Mouse (Mus musculus): ENCODE results near the gene Ddi2. TPM values are rescaled to one million over a fixed set of nuclear protein-coding genes. Genes with fewer than 3 reads are reported as not detected.

The Ddi2 gene
- total RNA-seq, 1 experiment, result 48.5 TPM

DNA sequence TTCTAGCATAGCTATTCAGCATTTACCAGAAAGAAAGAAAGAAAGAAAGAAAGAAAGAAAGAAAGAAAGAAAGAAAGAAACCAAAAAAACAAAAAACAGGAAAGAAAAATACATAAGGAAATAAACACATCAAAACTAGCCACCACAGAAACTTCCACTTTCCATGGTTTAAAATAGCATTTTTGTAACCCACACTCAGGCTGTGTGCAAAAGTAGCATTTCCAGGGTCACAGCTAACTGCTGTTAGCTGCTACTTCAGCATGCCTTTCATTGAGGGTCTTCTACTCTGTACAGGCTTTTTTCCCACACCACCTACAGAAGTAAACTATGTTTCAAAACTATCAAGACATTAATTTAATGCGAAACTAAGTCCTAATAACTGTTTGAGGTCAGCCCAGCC is 3.9 kb downstream of the Ddi2 start:
- Histone ChIP-seq H3K27ac (ENCODE audit: insufficient read depth, low read depth, low read length, poor library complexity, severe bottlenecking) (no peak overlapping the region), H3K36me3 (ENCODE audit: control insufficient read depth, insufficient read depth, low read length, poor library complexity, severe bottlenecking) (0 out of 2 replicates have a peak, but pooled peaks cover 5% of the 10 kb centered on the region), H3K9me3 (ENCODE audit: control insufficient read depth, insufficient read depth, low read depth, low read length) (no peaks in the 10 kb centered on the region), H3K4me3 (ENCODE audit: insufficient read depth in 1 of 2, low read depth in 1 of 2, low read length in 2 of 2, poor library complexity in 1 of 2, severe bottlenecking in 1 of 2) (no peak overlapping the region), H3K4me1 (ENCODE audit: control insufficient read depth in 2 of 2, insufficient read depth in 2 of 2, low read length in 2 of 2, poor library complexity in 1 of 2) (peaks cover 4 to 5% of the 10 kb centered on the region in 2 experiments), H3K9ac (ENCODE audit: insufficient read depth, low read depth, low read length, poor library complexity, severe bottlenecking) (no peak overlapping the region)
- DNase-seq (ENCODE audit: low read depth, low spot score), result no peak
- in situ Hi-C loops (cut with MboI; ENCODE audit: low sequenced_read_pairs in 2 of 2, unreplicated experiment in 2 of 2), result no loop called here
- TF ChIP-seq ZC3H11A (IDR thresholded peaks at IDR 0.05; ENCODE audit: borderline replicate concordance, low read depth, low read length) (no peak), MAFK (IDR thresholded peaks at IDR 0.05; ENCODE audit: insufficient read depth, low read depth, low read length) (no peak), ZNF384 (IDR thresholded peaks at IDR 0.05; ENCODE audit: low read depth, low read length) (no peak), HCFC1 (IDR thresholded peaks at IDR 0.05; ENCODE audit: borderline replicate concordance, insufficient read depth, low read length) (no peak), CHD2 (IDR thresholded peaks at IDR 0.05; ENCODE audit: low read depth, low read length) (no peak)

DNA sequence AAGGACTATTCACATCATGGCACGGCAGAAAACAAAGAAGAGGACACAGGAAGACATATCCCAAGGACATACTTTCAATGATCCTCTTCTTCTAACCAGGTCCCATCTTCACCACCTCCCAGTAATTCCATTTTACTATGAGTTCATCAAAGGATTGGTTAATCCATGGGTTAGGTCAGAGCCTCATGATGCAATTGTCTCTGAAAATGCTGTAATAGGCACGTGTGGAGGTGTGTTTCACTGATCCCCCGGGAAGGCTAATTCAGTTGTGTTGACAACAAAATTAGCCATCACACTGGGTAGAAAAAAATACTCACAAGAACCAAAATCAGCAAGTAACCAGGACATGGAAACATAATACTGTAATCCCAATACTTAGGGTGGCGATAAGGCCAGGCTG is 5.6 kb downstream of the Ddi2 start:
- Histone ChIP-seq H3K9ac (ENCODE audit: insufficient read depth, low read depth, low read length, poor library complexity, severe bottlenecking) (no peak overlapping the region), H3K36me3 (ENCODE audit: control insufficient read depth, insufficient read depth, low read length, poor library complexity, severe bottlenecking) (peaks cover 10% of the 10 kb centered on the region; the same call in 1 of the 2 replicates), H3K9me3 (ENCODE audit: control insufficient read depth, insufficient read depth, low read depth, low read length) (no peaks in the 10 kb centered on the region), H3K27ac (ENCODE audit: insufficient read depth, low read depth, low read length, poor library complexity, severe bottlenecking) (no peak overlapping the region), H3K4me3 (ENCODE audit: insufficient read depth in 1 of 2, low read depth in 1 of 2, low read length in 2 of 2, poor library complexity in 1 of 2, severe bottlenecking in 1 of 2) (no peak overlapping the region), H3K4me1 (ENCODE audit: control insufficient read depth in 2 of 2, insufficient read depth in 2 of 2, low read length in 2 of 2, poor library complexity in 1 of 2) (peaks cover 2 to 4% of the 10 kb centered on the region in 2 experiments)
- in situ Hi-C loops (cut with MboI; ENCODE audit: low sequenced_read_pairs in 2 of 2, unreplicated experiment in 2 of 2), result no loop called here
- DNase-seq (ENCODE audit: low read depth, low spot score), result no peak
- TF ChIP-seq HCFC1 (IDR thresholded peaks at IDR 0.05; ENCODE audit: borderline replicate concordance, insufficient read depth, low read length) (no peak), ZC3H11A (IDR thresholded peaks at IDR 0.05; ENCODE audit: borderline replicate concordance, low read depth, low read length) (no peak), ZNF384 (IDR thresholded peaks at IDR 0.05; ENCODE audit: low read depth, low read length) (no peak), MAFK (IDR thresholded peaks at IDR 0.05; ENCODE audit: insufficient read depth, low read depth, low read length) (no peak), CHD2 (IDR thresholded peaks at IDR 0.05; ENCODE audit: low read depth, low read length) (no peak)

DNA sequence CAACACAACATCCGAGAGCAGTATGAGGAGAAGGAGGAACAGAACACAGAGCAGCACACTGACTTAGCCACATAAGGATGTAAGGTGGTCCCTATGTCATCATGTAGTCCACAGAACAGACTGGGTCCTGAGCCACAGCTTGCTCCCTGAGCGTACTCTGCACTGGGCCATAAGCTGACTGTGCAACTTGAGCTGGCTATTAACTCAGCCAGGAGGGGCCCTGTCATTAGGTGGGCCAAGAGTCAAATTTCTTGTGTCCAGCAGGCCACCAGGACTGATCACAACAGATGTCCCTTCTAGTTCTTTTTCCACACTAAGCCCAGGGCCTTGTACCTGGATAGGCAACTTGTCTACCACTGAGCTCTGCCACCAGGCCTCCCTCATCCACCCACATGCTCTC is 8.2 kb downstream of the Ddi2 start:
- H3K9ac ChIP-seq (ENCODE audit: insufficient read depth, low read depth, low read length, poor library complexity, severe bottlenecking), result no peak overlapping the region
- no peaks in the 10 kb centered on the region; a peak in 1 of 4 replicates for H3K4me1 ChIP-seq (ENCODE audit: control insufficient read depth in 2 of 2, insufficient read depth in 2 of 2, low read length in 2 of 2, poor library complexity in 1 of 2)
- H3K27ac ChIP-seq (ENCODE audit: insufficient read depth, low read depth, low read length, poor library complexity, severe bottlenecking), result no peak overlapping the region
- H3K9me3 ChIP-seq (ENCODE audit: control insufficient read depth, insufficient read depth, low read depth, low read length), result no peaks in the 10 kb centered on the region
- TF ChIP-seq MAFK (IDR thresholded peaks at IDR 0.05; ENCODE audit: insufficient read depth, low read depth, low read length) (no peak), ZC3H11A (IDR thresholded peaks at IDR 0.05; ENCODE audit: borderline replicate concordance, low read depth, low read length) (no peak), CHD2 (IDR thresholded peaks at IDR 0.05; ENCODE audit: low read depth, low read length) (no peak), ZNF384 (IDR thresholded peaks at IDR 0.05; ENCODE audit: low read depth, low read length) (no peak), HCFC1 (IDR thresholded peaks at IDR 0.05; ENCODE audit: borderline replicate concordance, insufficient read depth, low read length) (no peak)
- peaks cover 16% of the 10 kb centered on the region; the same call in 1 of the 2 replicates for H3K36me3 ChIP-seq (ENCODE audit: control insufficient read depth, insufficient read depth, low read length, poor library complexity, severe bottlenecking)
- H3K4me3 ChIP-seq (ENCODE audit: insufficient read depth in 1 of 2, low read depth in 1 of 2, low read length in 2 of 2, poor library complexity in 1 of 2, severe bottlenecking in 1 of 2), result no peak overlapping the region
- DNase-seq (ENCODE audit: low read depth, low spot score), result no peak
- in situ Hi-C loops (cut with MboI; ENCODE audit: low sequenced_read_pairs in 2 of 2, unreplicated experiment in 2 of 2), result no loop called here

DNA sequence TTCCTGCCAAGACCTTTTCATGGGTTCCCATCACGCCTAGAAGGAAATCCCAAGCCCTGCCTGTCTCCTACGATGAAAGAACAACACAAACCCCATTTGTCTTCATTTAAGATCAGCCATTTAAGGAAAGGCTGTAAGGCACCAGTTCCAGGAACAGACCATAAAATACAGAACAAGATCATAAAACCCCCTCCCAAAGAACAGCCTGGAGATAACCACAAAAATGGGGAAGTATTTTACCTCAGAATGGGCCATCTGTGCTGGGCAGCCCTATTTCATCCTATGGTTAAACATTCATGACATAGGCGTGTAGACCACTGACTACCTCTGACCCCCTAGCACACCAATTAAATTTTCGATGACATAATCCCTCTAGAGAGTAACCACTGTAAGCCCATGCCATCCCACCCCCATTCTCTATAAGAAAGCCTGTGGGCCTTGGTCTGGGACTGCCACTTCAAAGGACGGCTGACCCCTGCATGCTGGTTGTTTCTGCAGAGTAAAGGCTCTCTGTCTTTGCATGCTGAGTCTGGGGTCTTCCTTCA is 9.5 kb downstream of the Ddi2 start:
- H3K4me3 ChIP-seq (ENCODE audit: insufficient read depth in 1 of 2, low read depth in 1 of 2, low read length in 2 of 2, poor library complexity in 1 of 2, severe bottlenecking in 1 of 2), result no peak overlapping the region
- H3K27ac ChIP-seq (ENCODE audit: insufficient read depth, low read depth, low read length, poor library complexity, severe bottlenecking), result no peak overlapping the region
- no peaks in the 10 kb centered on the region; a peak in 1 of 4 replicates for H3K4me1 ChIP-seq (ENCODE audit: control insufficient read depth in 2 of 2, insufficient read depth in 2 of 2, low read length in 2 of 2, poor library complexity in 1 of 2)
- H3K36me3 ChIP-seq (ENCODE audit: control insufficient read depth, insufficient read depth, low read length, poor library complexity, severe bottlenecking), result peaks cover 24% of the 10 kb centered on the region
- DNase-seq (ENCODE audit: low read depth, low spot score), result no peak
- TF ChIP-seq CHD2 (IDR thresholded peaks at IDR 0.05; ENCODE audit: low read depth, low read length), result no peak
- TF ChIP-seq ZC3H11A (IDR thresholded peaks at IDR 0.05; ENCODE audit: borderline replicate concordance, low read depth, low read length), result no peak
- TF ChIP-seq ZNF384 (IDR thresholded peaks at IDR 0.05; ENCODE audit: low read depth, low read length), result no peak
- no peak for TF ChIP-seq HCFC1 (IDR thresholded peaks at IDR 0.05; ENCODE audit: borderline replicate concordance, insufficient read depth, low read length)
- TF ChIP-seq MAFK (IDR thresholded peaks at IDR 0.05; ENCODE audit: insufficient read depth, low read depth, low read length), result no peak
- no peaks in the 10 kb centered on the region for H3K9me3 ChIP-seq (ENCODE audit: control insufficient read depth, insufficient read depth, low read depth, low read length)
- no peak overlapping the region for H3K9ac ChIP-seq (ENCODE audit: insufficient read depth, low read depth, low read length, poor library complexity, severe bottlenecking)
- in situ Hi-C loops (cut with MboI; ENCODE audit: low sequenced_read_pairs in 2 of 2, unreplicated experiment in 2 of 2), result no loop called here

Data from ES-E14 (cell line).